Mouse (Mus musculus): Measurements from ENCODE around the gene Auh.

Auh gene

DNA sequence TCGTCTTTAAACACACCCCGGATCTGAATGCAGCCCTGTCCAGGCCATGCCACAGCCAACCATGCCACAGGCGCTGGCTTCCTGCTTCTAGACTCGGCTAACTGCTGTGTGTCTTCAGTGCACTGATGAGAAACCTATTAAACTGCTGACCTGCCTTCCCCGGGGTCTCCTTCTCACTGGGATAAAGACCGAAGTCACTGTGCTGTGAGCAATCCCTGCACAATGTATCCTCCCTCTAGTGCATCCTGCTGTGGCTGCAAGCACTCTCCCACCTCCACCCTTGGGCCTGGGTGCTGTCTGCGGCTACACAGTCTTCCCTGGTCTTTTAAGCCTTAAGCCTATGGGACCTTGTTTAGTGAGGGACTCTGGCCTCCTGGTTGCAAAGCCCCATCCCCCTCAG is 50.7 kb downstream of the Auh start:
- DNase-seq (ENCODE audit: low spot score): no peak

DNA sequence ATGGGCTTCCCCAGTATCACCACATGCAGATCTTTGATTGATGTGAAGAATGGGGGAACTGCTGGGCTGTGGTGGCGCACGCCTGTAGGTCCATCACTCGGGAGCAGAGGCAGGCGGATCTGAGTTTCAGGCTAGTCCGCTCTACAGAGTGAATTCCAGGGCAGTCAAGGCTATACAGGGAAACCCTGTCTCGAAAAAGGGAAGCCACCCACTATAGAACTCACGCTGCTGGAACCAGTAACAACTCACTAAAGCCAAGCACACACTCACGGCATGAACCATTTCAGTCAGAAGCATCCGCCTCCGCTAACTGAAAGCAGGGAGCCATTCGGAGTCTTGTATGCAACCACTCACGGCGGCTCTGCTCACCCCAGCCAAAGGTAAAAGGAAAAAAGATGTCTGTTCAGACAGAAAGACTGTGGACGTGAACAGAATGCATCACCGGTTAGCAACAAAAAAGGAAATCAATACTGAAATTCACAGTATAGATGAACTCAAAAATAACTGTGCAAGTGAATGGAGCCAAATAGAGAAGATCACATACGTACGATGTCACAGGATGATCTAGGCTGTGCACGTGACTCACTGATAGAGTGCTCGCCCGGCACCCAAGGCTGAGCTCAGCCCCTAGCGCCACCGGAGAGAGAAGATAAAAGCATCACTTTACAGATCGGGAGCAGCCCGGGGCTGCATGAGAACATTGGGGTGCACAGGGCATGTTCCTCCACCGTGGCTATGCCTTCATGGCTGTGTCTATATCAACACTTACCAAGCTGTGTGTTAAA is 53.7 kb downstream of the Auh start:
- no peak for DNase-seq (ENCODE audit: low spot score)

DNA sequence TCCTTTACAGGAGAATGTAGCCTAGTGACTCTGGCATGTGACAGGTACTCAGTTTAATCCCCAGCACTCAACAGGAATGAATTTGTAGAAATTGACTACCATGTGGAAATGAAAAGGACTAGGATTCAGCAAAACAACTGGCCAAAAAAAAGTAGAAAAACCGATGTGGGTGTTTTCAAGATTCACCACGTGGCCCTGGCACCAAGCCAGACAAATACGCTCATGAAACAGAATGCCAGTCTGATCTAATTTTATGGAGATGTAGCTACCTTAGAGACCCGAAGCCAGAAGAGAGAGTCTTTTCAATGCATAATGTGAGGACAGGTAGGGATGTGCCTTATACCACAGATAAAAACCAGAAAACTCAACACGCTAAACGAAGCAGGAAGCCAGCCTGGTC is 54.4 kb downstream of the Auh start:
- DNase-seq (ENCODE audit: low spot score): no peak

DNA sequence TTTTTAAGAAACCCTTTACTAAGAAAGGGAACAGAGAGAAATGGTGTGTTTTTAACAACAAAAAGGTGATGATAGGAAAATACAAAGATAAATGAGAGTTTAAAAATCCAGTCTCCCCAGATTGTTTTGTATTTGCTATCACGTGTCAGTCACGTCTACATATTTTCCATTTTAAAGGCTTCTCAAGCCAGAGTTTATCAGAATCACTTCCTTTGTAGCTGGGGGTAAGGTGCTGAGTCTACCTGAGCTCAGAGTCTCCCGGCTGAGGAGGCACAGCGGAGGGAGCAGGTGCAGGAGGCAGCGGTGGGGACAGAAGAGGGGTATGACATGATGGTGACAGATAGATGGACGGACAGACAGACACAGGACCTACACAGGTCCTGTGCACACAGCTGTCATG is 55.1 kb downstream of the Auh start:
- DNase-seq (ENCODE audit: low spot score): no peak

DNA sequence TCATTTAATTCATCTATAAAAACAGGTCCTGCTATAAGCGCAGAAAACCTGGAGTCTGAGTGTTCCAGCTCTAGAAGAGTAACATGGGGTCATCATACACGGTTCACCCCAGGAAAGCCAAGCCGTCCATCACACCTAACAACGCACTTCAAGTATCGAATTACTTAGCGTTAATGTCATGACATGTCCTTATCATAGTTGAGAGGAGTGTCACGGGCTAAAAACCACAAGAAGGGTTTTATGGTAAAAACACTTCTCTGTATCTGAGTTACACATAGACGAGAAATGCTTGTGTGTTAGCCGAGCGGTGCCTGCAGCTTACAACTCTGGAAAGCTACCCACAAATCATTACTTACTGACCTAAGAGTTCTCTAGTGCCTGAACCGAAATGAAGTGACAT is 55.6 kb downstream of the Auh start:
- no peak for DNase-seq (ENCODE audit: low spot score)

DNA sequence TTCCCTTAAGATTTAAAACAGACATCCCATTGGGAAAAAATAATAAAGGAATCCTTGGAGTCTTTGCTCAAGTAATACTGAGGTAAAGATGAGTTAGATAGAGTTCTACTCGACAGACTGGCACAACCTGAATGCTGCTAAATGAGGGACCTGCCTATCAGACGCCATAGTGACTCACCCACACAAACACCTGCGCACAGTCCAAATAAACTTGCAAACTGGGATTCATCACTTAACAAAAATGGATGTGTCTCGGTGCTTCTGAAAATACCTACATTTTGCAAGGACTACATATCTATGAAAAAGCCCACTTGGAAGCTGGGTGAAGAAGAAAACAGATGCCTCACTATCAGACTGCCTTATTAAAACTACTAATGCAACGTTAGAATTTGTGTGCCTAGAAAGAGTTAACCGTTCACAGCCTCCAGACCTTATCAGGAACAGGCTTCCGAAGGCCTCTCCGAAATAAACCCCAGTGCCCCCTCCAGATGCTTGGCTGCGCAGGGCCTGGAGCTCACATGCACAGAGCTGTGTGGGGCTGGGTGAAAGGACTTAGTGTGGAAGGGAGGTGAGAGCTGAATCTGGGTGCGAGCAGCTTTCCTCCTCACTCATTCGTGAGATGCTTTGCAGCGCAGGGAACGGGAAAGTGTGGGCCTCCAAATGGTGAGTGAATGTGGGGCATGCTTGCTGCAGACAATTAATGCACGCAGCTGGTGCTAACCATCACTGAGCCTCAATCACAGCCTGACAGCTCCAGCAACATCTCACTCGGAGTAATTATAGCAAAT is 63.3 kb downstream of the Auh start:
- no peak for DNase-seq (ENCODE audit: low spot score)

DNA sequence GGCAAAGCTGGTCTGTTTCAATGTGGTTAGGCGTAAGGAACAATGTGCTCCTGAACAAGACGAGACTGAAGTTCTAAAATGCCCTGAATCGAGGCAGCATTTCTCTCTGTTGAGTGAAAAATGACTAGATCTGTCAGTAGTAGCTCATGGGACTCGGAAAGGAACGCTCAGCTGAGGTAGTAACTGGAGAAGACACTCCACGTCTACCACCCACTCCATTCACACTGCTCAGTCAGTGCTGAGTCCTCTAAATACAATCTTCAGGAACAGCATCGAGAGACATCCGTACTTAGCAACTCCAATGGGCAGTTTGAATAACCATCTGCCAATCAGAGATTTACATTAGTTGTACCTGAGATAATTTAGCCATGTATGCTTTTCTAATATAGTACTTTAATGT is 66.0 kb downstream of the Auh start:
- DNase-seq (ENCODE audit: low spot score): no peak

DNA sequence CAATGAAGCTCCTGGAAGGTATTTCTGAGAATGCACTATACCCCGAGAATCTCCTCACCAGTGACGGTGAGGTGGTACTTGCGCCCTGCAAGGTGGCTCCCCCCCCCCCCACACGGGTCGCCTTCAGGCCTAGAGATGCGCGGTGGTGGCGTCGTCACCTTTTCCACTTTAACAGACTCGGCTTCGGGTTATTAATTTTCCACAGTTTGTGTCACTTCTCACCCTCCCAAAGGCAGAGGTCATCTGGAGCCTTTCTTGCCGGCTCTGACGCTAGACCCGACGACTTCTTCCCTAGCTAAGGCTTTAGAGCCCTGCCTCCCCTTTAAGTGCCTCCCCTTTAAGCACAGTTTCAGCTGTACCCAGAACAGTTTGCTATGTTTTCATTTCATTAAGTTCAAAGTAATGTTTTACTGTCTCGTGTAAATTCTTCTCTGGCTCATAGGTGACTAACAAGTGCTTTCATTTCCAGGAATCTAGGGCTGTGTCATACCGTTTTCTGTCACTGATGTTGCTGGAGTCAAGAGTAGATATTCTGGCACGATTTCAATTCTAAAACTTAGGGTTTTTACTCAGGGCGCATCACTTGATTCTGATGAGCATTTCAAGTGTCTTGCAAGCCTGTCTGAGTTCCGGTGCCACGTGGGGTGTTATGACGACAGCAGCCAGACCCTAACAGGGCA is 69.3 kb downstream of the Auh start:
- no peak for DNase-seq (ENCODE audit: low spot score)

DNA sequence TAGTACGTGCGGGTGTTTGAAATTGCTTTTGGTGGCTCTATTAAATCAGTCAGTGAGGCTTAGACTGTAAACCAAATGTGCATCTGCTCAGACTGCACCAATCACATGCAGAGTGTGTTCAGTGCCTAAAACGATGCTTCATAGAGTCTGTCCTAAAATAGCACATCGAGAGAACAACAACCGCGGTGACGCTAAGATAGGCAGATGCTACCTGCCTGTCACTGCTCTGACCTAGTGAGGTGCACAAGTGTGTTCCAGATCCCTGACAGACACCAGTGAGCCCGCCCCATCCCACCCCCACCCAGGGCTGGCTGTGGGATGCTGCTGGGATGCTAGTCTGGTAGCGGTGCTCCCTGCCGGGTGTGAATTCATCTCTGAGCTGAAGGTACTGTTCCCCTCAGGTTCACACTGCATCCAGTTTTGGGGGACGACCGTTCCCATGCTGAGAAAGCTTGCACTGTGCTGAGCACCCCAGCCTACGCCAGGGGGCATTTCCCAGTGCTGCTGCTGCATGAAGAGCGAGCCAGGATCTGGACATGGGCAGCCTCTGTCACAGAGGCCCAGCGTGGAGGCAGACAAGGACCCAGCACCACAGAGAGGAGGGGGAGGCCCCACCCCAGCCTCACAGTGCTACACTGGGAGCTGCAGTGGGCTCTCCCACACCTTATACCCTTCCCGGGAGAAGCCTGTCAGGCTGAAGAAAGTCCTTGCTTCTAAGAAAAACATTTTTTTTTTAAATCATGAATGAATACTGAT is 70.2 kb downstream of the Auh start:
- no peak for DNase-seq (ENCODE audit: low spot score)

DNA sequence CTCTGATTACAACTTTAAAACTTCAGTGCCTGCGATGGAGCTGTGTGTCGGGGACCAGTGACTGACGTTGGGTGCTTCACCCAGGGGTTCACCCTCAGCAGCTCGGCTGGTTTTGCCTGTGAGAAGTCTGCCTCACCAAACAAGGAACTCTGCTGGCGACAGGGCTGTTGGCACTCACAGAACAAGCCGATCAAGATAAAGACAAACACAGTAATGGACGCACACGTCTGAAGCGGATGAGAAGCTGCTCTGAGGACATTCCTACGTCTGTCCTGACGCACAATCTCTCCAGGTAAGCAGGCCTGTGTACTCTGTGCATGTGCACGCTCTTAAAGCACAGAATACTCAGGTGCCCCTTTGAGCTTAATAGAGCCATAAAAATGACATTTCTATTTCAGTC is 71.1 kb downstream of the Auh start:
- no peak for DNase-seq (ENCODE audit: low spot score)

DNA sequence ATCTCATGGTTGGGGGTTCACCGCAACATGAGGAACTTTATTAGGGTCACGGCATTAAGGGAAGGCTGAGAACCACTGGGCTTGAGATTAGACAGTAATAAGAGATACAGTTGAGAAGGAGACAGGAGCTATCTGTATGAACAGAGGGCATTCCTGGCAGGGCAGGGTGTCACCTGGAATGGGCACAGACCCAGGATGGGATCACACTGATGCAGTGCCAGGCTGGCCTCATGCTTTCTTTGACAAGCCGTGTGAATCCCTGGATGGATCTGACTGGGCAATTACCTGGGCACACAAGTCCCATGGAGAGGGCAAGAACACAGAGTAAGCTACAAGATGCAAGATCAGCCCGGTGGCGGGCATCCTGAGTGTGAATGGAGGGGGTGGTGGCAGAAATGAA is 71.7 kb downstream of the Auh start:
- DNase-seq (ENCODE audit: low spot score): no peak

DNA sequence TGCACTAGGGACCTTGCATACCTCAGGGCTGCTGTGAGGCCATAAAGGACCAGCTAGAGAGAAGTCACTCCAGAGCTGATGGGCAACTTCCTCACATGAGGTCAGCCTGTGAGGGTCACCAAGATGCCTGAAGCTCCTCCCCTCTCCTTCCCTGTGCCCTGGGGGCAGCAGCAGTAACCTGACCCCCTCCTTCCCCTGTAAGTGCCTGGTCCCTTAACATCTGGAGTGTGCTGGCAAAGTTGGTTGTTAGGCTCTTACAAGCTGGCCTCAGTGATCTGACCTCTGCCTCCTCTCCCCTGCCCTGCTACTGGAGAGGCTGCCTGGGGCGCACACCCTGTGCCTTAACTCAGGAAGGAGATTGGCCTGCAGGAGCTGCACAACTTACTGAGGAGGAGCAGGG is 75.9 kb downstream of the Auh start:
- no peak for DNase-seq (ENCODE audit: low spot score)

DNA sequence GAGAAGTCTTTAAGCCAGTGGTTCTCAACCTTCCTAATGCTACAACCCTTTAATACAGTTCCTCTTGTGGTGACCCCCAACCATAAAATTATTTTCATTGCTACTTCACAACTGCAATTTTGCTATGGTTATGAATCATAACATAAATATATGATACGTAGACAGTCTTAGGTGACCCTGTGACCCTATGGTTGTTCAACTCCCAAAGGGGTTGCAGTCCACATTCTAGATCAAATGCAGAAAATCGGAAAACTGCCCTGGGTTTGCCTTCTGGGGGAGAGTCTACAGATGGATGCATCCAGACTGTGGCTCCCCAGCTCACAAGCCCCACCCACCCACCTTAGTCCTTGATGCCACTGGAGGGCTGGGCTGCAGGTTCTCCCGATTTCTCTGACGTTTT is 77.6 kb downstream of the Auh start:
- DNase-seq (ENCODE audit: low spot score): no peak

DNA sequence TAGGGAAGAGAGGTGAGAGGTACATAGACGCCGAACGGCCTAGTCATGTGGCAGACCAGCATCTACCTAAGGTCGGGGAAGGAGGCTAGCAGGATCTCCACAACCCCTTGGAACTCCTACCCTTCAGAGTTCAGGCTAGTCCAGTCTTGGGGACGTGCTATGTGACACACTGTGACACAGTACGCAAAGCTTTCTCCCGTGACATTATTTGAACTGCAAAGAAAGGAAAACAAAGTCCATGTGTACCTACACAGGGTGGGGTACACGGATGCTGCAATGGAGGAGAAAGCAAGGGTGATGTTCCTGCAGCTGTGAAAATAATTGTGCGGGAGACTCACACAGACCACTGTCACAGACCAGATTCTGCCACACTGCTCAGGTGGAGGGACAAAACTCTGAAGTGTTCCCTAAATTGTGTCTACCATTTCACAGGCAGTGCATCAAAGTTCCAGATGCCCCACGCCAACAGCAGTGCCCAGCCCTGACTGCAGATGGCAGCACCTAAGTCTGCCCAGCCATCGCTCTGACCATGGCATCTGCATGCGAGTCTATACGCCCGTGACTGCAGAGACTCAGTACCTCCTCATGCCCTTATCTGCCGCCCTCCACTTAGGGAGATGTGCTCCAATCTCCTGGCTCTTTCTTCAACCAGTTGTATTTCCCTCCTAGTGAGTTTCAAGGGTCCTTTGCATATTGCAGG is 79.3 kb downstream of the Auh start:
- DNase-seq (ENCODE audit: low spot score): no peak

DNA sequence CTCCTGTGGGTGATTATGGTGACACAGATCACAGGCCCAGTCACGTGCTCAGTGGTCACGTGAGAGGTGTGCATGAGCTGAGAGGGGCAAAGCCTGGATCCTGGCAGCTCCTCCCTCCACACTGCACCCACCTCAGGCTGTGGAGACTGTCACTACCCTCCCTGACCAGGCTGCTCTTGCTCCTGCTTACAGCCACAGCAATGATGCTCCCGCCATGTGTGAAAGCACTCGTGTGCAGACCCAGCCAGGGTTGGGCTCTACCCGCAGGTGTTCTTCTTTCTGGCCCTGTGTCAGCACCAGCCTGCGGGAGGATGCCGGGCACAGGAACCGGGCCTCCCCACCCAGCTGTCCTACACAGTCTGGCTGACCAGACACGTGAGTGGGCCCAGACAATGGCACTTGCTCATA is 80.1 kb downstream of the Auh start:
- DNase-seq (ENCODE audit: low spot score): no peak

DNA sequence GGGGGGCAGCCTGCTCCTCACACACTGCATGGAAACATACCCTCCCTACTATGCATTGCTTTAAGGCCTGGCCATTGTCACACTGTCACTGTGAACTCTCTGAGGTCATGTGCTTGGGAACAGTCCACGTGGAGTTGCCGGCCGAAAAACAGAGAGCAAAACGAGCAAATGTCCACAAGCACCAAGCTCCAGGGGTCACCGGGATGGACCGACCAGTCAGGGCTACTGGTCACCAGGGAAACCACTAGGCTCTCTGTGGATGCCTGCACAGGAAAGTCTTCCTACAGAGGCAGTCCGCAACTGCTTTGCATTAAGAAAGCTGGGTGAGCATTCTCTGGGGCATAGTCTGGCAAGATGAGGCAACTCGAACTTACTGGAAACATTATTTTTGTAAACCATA is 82.0 kb downstream of the Auh start:
- no peak for DNase-seq (ENCODE audit: low spot score)

DNA sequence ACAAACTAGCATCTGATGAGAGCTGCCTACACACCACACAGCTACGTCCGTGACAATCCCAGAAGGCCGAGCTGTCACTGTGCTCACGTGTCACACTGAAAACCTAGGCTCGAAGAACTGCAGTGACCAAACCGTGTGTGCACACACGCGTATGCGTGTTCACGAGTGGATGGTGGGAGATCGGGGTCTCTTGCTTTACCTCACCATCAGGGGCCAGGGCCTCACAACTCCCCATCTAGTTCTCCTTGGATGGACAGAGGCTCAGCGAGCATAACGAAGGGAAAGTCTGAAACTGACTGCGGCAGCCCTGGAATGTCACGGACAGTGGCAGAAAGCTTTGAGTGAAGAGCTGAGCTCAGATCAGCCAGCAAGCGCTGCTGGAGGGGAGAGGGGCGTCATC is 82.4 kb downstream of the Auh start:
- DNase-seq (ENCODE audit: low spot score): no peak

DNA sequence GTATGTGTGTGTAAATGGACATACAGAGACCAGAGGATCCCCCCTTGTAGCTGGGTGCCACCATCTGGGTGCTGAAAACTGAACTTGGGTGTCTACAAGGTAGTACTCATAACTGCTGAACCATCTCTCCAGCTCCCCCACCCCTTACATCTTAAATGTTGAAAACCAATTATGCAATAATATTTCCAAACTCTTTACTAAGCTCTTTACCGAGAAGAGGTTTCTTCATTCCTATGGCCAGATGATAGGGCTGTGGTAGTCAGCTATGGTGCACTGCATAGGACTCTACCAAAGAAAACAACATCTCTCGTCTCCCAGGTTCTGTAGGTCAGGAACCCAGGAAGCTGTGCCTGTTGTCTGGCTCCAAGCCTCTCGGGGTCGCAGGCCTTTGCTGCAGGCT is 83.9 kb downstream of the Auh start:
- no peak for DNase-seq (ENCODE audit: low spot score)

DNA sequence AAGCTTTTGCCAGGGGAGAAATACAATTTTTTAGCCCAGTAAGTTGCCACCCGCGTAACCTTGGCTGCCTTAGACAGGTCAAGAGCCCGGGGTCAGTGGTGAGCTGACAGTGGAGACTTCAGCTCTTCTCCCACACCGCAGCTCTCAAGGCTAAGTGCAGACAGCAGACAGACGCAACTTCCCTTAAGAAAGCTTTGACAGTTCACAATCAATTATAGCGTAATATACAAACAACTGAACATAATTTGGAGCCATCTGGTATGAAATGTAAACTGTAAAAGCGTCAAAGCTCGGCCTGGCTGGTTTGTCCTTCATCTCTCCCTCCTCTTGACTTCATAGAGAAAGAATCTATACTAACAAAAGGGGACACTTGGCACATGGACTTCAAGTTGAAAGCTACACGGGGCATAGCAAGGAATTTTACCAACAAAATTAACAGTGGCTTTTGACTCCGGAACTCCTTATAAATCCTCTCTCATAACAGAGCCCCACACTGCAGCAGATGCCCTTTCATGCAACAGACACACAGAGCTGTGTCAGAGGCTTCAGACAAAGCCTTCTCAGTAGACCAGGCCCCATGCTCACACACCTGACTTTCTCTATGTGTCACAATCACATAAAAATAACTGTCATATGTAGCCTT is 85.8 kb downstream of the Auh start:
- no peak for DNase-seq (ENCODE audit: low spot score)

DNA sequence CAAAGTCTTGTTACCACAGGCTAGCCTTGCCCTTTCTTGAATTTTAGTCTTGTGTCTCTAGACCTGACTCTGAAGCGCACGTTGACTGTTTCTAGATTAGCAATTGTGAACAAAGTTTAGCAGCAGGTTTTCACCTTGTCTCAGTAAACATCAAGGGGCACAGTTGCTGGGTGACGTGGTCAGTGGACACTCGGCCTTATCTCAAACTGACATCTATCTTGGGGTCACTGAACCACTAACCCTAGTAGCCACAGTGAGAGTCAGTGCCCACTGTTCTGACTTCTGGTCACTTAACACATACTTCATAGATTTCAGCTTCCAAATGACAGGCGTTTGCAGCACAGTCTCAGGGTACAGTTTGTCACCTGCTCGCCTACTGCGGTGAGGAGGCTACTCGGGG is 93.2 kb downstream of the Auh start:
- no peak for DNase-seq (ENCODE audit: low spot score)

DNA sequence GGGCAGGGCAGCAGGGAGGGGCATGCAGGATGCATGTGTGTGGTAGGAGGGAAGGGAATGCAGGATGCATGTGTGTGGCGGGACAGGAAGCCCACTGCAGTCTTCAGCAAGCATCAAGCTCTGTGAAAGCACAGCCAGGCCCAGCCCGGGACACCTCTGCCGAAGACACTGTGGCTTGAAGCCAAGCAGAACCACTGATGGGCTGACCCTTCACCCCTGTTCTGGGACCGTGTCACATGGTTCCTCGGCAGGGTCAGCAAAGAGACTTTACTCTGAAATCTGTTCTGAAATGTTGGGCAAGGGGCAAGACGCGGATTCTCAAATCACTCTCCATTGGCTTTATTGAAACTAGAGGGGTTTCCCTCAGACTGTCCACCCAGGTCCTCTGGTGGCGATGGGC is 94.9 kb downstream of the Auh start:
- DNase-seq (ENCODE audit: low spot score): no peak
